Mouse (Mus musculus): ENCODE measurements around the gene Gm10999. TPM values are rescaled to one million over a fixed set of nuclear protein-coding genes. Genes with fewer than 3 reads are reported as not detected.

Gene Gm10999
- polyA plus RNA-seq (2012; rRNA removed): not detected in 2 replicates

DNA sequence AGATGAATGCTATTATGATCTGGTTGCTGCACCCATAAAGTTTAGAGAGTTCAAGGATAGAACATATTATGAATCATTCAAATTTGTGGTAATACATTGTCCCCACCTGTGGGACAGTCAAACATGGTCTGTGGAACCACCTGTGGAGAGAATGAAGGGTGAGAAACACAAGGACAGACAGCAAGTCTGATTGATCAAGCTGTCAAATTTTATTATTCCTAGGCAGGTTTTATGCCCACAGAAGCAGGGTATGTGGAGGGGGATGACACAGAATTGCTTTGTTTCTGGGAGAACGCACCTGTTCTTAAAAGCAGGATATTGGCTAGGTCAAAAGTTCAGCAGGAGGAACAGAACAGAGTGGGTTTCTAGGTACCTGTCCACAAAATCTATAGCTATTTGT is at the start of gene Gm10999:
Gene Gm10999 (minus strand): TSS at position 101 of the 400 bp plus-strand sequence.

Other genes starting within 250 kb of the Gm10999 start
- gene Ccdc7a, start 66.1 kb downstream of the Gm10999 start, polyA plus RNA-seq (2012; rRNA removed): not detected in 2 replicates
- not detected in 2 replicates for gene Ccdc7b, start 64.5 kb downstream of the Gm10999 start, polyA plus RNA-seq (2012; rRNA removed)
- 10.8 and 14.5 TPM in 2 replicates for gene 2610044O15Rik8, start 102.7 kb upstream of the Gm10999 start, polyA plus RNA-seq (2012; rRNA removed)